Mouse (Mus musculus): ENCODE measurements around the gene Abraxas2.

DNA sequence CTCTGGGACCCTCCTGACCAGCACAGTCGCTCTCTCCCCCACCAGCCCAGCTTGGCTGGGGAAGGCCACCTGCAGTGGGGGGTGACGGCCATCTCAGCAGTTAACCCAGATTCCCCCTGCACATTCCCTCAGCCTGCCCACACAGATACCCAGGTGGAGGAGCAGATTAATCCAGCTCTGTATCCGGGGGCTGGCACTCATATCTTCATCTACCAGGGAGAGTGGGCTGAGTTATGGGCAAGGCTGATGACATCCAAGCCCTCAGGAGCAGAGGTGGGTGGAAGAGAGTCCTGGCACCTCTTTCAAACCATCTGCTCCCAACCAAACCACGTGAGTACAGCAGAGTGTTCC, 33.3 kb downstream of the Abraxas2 start:
- TF ChIP-seq POLR2AphosphoS2 (IDR thresholded peaks at IDR 0.05; ENCODE audit: insufficient read length, low read depth) (no peak), MYOD1 (IDR thresholded peaks at IDR 0.05; ENCODE audit: control insufficient read depth in 1 of 3, insufficient read length in 2 of 3, low read depth in 2 of 3) (no peak), MAX (IDR thresholded peaks at IDR 0.05; ENCODE audit: low read depth) (no peak)

Measured in myocyte (in vitro differentiated cells).